ENCODE assay signal across 23 mouse cellular contexts in the genomic region with DNA sequence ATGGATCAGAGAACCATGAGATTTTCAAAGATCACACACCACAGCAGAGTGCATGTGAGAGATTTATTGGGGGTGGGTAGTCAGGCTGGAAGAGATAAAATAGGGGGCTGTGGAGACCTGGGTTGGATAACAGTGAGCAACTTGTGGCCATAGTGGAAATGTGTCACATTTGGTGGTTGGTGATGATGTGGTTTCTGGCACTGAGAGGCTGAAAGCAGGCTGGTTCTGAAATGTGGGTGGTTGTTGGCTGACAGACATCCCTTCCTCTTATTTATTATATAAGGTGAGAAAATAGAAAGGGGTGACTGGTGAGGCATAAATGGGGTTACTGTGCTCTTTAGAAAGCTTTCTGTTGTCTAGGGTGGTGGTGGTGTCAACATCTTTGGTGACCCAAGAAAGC. TPM values are rescaled to one million over a fixed set of nuclear protein-coding genes. Genes with fewer than 3 reads are reported as not detected.
"Had no signal": no experiment of that assay in that cellular context is flagged by ENCODE, and none has a peak within 500 bp of the region (broad histone marks: within the 10 kb centered on the region; RNA-seq: fewer than 3 reads in every experiment).

No protein-coding gene starts in this region.

- H3K27ac ChIP-seq: intestine, embryonic 15.5 days; kidney, postnatal 0 days; layer of hippocampus, adult 2 months; left cerebral cortex, adult 2 months; limb, embryonic 12.5 days; limb, embryonic 15.5 days; liver, embryonic 14.5 days; macrophage; stomach, postnatal 0 days had no signal

- H3K9me3 ChIP-seq: intestine, embryonic 15.5 days; limb, embryonic 12.5 days; limb, embryonic 15.5 days had no signal

- DNase-seq: kidney, adult 18-20 months; kidney, postnatal 25 days; layer of hippocampus, postnatal 36 days; liver, postnatal 0 days; lung, postnatal 14 days; midbrain, embryonic 14.5 days; thymus, postnatal 4 days had no signal

- H3K36me3 ChIP-seq: intestine, embryonic 15.5 days; limb, embryonic 12.5 days; limb, embryonic 15.5 days had no signal

- H3K9ac ChIP-seq: intestine, embryonic 15.5 days; limb, embryonic 12.5 days; limb, embryonic 15.5 days; liver, embryonic 14.5 days; liver, postnatal 0 days had no signal

- H3K4me3 ChIP-seq: intestine, embryonic 15.5 days; layer of hippocampus, adult 2 months; left cerebral cortex, adult 2 months; limb, embryonic 12.5 days; limb, embryonic 15.5 days had no signal

- ATAC-seq: intestine, embryonic 15.5 days; liver, postnatal 0 days had no signal

- H3K4me2 ChIP-seq: intestine, embryonic 15.5 days; limb, embryonic 12.5 days; limb, embryonic 15.5 days; liver, embryonic 11.5 days had no signal

RNA-seq across cellular contexts. Expression of gene Gm8909, which starts 1.4 kb away (rescaled TPM):
- polyA plus RNA-seq: kidney, embryonic 14.5 days; kidney, postnatal 0 days; limb, embryonic 12.5 days; limb, embryonic 15.5 days; liver, embryonic 14.5 days; liver, postnatal 0 days; macrophage; midbrain, embryonic 14.5 days; midbrain, postnatal 0 days; neural tube, embryonic 11.5 days; neural tube, embryonic 14.5 days had no signal

RNA-seq across cellular contexts. Expression of gene H2-T3, which starts 20.3 kb away (rescaled TPM):
- polyA plus RNA-seq: kidney, embryonic 14.5 days; kidney, postnatal 0 days; limb, embryonic 12.5 days; limb, embryonic 15.5 days; liver, embryonic 11.5 days; liver, embryonic 14.5 days; liver, postnatal 0 days; macrophage; midbrain, embryonic 14.5 days; midbrain, postnatal 0 days; neural tube, embryonic 11.5 days; neural tube, embryonic 14.5 days; spleen, adult 2 months; stomach, embryonic 14.5 days; stomach, postnatal 0 days had no signal

RNA-seq across cellular contexts. Expression of gene Gm7030, which starts 40.5 kb away (rescaled TPM):
- polyA plus RNA-seq: kidney, embryonic 14.5 days; kidney, postnatal 0 days; limb, embryonic 12.5 days; limb, embryonic 15.5 days; liver, embryonic 11.5 days; liver, embryonic 14.5 days; liver, postnatal 0 days; macrophage; midbrain, embryonic 14.5 days; midbrain, postnatal 0 days; neural tube, embryonic 11.5 days; neural tube, embryonic 14.5 days; spleen, adult 2 months; stomach, embryonic 14.5 days; stomach, postnatal 0 days had no signal

RNA-seq across cellular contexts. Expression of gene Gm19684, which starts 48.3 kb away (rescaled TPM):
- polyA plus RNA-seq: kidney, embryonic 14.5 days; kidney, postnatal 0 days; limb, embryonic 12.5 days; limb, embryonic 15.5 days; liver, embryonic 11.5 days; liver, embryonic 14.5 days; liver, postnatal 0 days; midbrain, embryonic 14.5 days; midbrain, postnatal 0 days; neural tube, embryonic 11.5 days; neural tube, embryonic 14.5 days; stomach, embryonic 14.5 days; stomach, postnatal 0 days had no signal
